Mouse (Mus musculus): ENCODE measurements at regions not wholly inside any gene's neighbourhood (a gene's known extent, or its start where the extent isn't known, plus 50 kb on each side); places are given as distances from the start of the nearest gene placed in this dataset.

DNA sequence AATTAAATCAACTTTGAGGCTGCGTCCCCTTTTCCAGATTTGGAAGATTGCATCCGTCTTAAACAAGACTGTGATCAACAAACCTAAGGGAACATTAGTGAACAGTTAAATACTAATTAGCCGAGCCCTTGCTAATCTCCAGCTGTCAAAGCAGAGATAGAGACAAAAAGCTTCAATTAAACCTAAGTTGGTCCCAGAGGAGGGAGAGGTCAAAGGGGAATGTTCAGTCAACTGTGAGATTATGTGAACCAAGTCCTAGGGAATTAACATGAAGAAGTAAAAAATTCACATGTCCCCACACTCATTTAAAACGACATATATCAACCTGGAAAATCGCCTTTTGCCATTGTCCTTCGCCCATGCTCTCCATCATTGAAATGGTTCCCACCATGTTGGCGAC, 59.7 kb upstream of the Tbx20 start:
- peaks cover 6% of the 10 kb centered on the region; the same call in 1 of the 2 replicates for H3K27me3 ChIP-seq (ENCODE audit: low read depth, poor library complexity, severe bottlenecking)
- no peak for DNase-seq (ENCODE audit: low spot score)
- H3K4me1 ChIP-seq = no peaks in the 10 kb centered on the region
- H3K9me3 ChIP-seq (replicated peaks) = no peaks in the 10 kb centered on the region
- WGBS = 50% methylated on average over 7 of the region's 7 CpGs
- H3K27ac ChIP-seq = no peak overlapping the region
- H3K4me3 ChIP-seq = no peak overlapping the region
- H3K36me3 ChIP-seq = no peaks in the 10 kb centered on the region

DNA sequence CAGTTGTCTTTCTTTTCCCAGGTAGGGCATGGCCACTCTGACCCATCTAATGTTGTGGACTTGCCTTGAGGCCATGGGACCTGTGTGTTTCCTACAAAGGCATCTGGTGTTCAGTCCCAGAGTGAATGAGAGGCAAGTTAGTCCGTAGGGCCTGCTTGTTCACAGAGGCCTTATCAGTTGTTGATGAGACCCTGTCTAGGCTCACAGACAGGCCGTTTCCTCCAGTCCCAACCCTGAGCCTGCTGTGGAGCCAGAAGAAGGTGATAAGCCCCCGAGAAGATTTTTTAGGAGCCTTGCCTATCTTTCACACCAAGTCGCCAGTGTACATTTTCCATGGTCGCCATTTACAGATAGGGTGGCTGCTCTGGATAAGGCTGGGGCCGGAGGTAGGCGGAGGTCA, 74.1 kb upstream of the Tbx20 start:
- Histone ChIP-seq H3K27ac (no peak overlapping the region), H3K4me3 (no peak overlapping the region), H3K9me3 (replicated peaks) (no peaks in the 10 kb centered on the region), H3K36me3 (no peaks in the 10 kb centered on the region), H3K4me1 (no peaks in the 10 kb centered on the region), H3K27me3 (ENCODE audit: low read depth, poor library complexity, severe bottlenecking) (no peaks in the 10 kb centered on the region)
- no peak for DNase-seq (ENCODE audit: low spot score)
- 50% methylated on average over 7 of the region's 7 CpGs for WGBS

DNA sequence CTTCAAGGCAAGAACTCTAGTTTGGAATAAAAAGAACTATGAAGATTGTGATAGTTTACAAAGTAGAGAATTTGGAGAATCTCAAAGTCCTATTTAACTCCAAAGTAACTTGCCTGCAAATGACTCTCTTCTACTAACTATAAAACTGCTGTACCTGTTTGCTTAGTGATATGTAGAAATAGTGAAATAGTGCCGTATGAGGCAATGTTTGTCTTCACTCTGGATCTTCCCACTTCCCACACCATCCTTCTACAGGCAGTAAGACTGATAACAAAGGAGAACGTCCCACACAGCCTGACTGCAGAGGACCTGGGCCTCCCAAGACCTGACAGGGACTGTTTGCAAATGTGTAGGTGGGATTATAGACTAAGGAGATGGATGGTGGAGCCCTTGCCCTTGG, 85.4 kb upstream of the Tbx20 start:
- no peak for DNase-seq (ENCODE audit: low spot score)
- H3K4me1 ChIP-seq = no peaks in the 10 kb centered on the region
- 86% methylated on average over 2 of the region's 2 CpGs for WGBS
- no peak overlapping the region for H3K27ac ChIP-seq
- H3K36me3 ChIP-seq = no peaks in the 10 kb centered on the region
- H3K27me3 ChIP-seq (ENCODE audit: low read depth, poor library complexity, severe bottlenecking) = no peaks in the 10 kb centered on the region
- H3K4me3 ChIP-seq = no peak overlapping the region
- no peaks in the 10 kb centered on the region for H3K9me3 ChIP-seq (replicated peaks)

DNA sequence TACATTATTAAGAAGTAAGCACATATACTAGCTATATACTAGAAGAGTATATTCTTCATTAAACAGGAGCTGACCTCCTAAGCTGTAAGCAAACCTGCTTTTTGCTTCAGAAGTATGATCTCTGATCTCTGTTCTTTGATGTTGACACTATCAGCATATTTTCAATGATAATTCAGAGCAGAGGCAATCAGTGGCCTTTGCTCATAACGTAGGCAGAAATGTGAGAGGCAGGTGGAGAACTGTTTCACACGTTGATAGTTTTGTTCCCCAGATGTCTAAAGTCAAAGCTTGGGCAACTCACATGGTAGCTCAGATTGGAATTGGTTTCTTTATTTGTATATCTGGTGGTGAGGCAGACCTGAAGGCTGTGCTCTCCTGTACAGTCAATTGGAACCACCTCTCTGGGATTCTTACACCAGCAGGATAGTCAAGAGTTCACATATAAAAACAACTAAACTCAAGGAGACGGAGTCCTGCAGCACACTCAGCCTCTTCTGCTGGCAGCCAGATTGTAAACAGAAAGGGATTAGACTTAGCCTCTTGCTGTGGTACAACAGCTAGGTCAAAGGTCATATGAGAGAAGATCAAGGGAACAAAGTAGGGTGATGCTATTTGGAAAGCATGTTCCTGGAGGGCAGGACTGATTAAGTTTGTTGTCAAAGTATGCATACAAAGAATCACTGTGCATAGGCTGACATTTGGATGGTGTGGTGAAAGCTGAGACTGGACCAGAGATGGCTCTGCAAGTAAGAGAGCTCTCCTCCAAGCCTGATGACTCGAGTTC, 92.5 kb upstream of the Tbx20 start:
- no peaks in the 10 kb centered on the region for H3K36me3 ChIP-seq
- no peak for DNase-seq (ENCODE audit: low spot score)
- H3K4me3 ChIP-seq = no peak overlapping the region
- no peaks in the 10 kb centered on the region for H3K9me3 ChIP-seq (replicated peaks)
- no peak overlapping the region for H3K27ac ChIP-seq
- no peaks in the 10 kb centered on the region for H3K4me1 ChIP-seq
- H3K27me3 ChIP-seq (ENCODE audit: low read depth, poor library complexity, severe bottlenecking) = no peaks in the 10 kb centered on the region
- 75% methylated on average over 4 of the region's 4 CpGs for WGBS

DNA sequence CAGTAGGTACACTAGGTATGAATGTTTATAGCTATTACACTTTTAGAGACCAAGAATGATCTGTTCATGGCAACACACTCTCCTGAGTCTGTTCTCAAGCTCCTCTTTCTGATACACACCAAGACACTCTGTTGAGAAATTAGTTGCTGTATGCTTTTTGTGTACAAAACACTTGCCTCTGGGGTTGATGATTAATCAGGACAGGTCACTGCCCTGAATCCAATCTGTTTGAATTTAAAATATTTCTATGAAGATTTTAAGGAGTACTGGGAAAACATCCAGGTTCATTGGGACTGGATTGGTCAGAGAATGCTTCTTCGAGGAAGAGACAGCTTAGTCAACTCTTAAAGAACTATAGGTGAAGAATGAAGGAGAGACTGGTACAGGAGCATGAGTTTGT, 94.6 kb upstream of the Tbx20 start:
- Histone ChIP-seq H3K4me1 (no peaks in the 10 kb centered on the region), H3K4me3 (no peak overlapping the region), H3K27me3 (ENCODE audit: low read depth, poor library complexity, severe bottlenecking) (no peaks in the 10 kb centered on the region), H3K9me3 (replicated peaks) (no peaks in the 10 kb centered on the region), H3K27ac (no peak overlapping the region), H3K36me3 (no peaks in the 10 kb centered on the region)
- 93% methylated on average over 1 of the region's 1 CpGs for WGBS
- DNase-seq (ENCODE audit: low spot score) = no peak

DNA sequence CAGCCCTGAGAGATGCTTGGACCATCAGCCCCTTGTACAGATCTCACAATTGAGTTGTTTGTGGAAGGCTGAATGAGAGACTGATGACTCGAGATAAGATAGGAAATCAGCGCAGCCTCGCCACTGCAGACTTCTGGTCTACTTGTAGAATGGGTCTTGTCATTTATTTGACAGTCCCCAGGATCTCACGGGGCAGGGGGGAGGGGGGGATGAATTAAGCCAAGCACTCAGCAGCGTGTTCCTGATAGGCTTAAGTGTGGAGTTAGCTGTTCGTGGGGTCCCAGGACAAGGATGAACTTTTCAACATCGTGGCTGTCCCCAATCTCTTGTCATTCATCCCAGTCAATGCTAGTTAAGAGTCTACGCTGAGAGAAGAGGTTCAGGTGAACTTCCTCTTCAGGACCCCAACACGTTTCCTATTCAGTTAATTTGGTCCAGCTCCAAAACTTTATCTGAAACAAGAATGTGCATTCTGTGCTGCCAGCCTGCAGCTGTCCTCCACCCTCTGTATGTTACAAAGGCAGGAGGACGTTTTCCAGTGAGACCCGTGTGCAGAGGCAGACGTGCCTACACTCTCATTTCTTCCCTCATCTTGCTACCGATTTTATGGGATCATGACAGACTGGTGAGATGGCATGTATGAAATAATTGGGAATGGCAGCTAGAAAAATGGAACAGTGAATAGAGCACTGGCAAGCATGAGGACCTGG, 100.5 kb upstream of the Tbx20 start:
- 67% methylated on average over 13 of the region's 13 CpGs for WGBS

DNA sequence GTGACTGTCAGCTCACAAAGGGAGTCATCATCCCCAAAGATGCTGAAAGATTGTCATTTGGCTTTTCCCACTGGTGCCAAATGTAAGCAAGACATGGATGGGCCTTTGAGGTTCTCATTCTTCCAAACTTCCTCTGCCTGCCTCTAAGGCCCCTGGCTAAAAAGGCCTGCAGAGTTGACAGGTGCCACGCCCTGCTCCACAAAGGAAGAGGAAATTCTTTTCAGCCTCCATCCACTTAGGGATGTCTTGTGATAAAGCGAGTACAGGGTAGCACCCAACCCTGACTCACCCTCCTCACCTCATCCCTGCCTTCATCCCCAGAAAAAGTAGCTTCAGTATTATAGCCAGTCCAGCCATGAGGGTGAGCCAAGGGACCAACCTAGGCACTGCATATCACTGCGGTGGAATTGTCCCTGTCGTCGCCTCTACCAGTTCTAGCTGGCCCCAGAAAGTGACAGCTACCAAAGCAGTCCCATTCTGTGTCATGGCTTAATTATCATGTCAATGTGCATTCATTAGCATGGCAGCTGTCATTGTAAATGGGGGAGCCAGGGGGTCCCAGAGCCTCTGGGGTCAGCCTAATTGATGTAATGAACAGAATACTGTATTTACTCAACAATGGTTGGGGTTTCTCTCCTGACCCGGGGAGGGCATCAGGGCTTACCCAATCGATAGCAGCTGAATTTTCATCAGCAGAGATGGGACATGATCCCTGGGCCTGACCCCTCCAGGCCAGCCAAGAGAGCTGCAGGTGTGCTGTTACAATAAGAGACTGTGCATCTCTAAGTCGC, 104.5 kb upstream of the Tbx20 start:
- Histone ChIP-seq H3K36me3 (no peaks in the 10 kb centered on the region), H3K9me3 (replicated peaks) (no peaks in the 10 kb centered on the region), H3K4me1 (no peaks in the 10 kb centered on the region), H3K27me3 (ENCODE audit: low read depth, poor library complexity, severe bottlenecking) (no peaks in the 10 kb centered on the region), H3K27ac (no peak overlapping the region), H3K4me3 (no peak overlapping the region)
- WGBS = 50% methylated on average over 8 of the region's 8 CpGs
- DNase-seq (ENCODE audit: low spot score) = no peak

More for the DNA sequence above, 100.5 kb upstream of the Tbx20 start:
- no peaks in the 10 kb centered on the region for H3K9me3 ChIP-seq (replicated peaks)
- no peak overlapping the region for H3K4me3 ChIP-seq
- H3K27ac ChIP-seq = no peak overlapping the region
- H3K4me1 ChIP-seq = no peaks in the 10 kb centered on the region
- no peak for DNase-seq (ENCODE audit: low spot score)
- no peaks in the 10 kb centered on the region for H3K27me3 ChIP-seq (ENCODE audit: low read depth, poor library complexity, severe bottlenecking)
- no peaks in the 10 kb centered on the region for H3K36me3 ChIP-seq

DNA sequence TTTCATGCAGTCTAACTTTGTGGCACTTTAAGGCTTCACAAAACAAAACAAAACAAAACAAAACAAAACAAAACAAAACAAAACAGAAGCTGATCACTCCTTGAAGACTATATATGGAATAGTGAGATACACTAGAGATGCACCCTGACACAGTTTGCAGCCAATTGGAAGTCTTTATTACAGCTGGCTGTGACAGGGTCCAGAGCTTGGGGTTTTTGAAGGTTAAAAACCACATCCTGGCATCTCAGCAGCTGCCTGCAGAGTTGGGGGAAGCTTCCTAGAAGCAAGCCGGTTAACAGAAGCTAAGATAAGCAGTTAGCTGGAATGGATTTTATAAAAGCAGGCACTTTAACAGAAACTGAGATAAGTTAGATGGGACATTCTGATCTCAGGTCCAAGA, 105.6 kb upstream of the Tbx20 start:
- H3K4me3 ChIP-seq = no peak overlapping the region
- no peak for DNase-seq (ENCODE audit: low spot score)
- H3K27ac ChIP-seq = no peak overlapping the region
- WGBS = 90% methylated on average over 1 of the region's 1 CpGs
- H3K36me3 ChIP-seq = no peaks in the 10 kb centered on the region
- H3K27me3 ChIP-seq (ENCODE audit: low read depth, poor library complexity, severe bottlenecking) = no peaks in the 10 kb centered on the region
- no peaks in the 10 kb centered on the region for H3K4me1 ChIP-seq
- H3K9me3 ChIP-seq (replicated peaks) = no peaks in the 10 kb centered on the region

DNA sequence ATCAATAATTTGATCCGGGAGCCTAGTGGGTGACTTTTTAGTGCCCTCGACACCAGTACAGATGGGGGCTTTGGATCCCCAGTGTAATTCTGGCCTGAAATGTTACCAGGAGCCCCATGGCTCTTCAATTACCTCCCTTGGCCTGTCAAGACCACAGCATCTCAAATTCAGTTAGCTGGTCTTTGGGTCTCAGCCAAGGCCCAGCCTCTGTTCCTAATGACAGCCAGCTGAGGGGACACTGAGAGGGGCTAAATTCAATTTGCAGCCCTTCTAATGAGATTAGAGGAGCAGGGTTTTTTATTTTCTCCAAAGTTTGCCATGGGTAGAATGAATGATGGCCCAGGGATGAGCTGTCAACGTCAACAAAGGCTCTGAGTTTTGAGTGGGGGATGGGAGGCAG, 109.9 kb upstream of the Tbx20 start:
- Histone ChIP-seq H3K36me3 (no peaks in the 10 kb centered on the region), H3K9me3 (replicated peaks) (no peaks in the 10 kb centered on the region), H3K27me3 (ENCODE audit: low read depth, poor library complexity, severe bottlenecking) (no peaks in the 10 kb centered on the region), H3K27ac (no peak overlapping the region), H3K4me3 (no peak overlapping the region), H3K4me1 (no peaks in the 10 kb centered on the region)
- WGBS = 61% methylated on average over 3 of the region's 3 CpGs
- DNase-seq (ENCODE audit: low spot score) = no peak

DNA sequence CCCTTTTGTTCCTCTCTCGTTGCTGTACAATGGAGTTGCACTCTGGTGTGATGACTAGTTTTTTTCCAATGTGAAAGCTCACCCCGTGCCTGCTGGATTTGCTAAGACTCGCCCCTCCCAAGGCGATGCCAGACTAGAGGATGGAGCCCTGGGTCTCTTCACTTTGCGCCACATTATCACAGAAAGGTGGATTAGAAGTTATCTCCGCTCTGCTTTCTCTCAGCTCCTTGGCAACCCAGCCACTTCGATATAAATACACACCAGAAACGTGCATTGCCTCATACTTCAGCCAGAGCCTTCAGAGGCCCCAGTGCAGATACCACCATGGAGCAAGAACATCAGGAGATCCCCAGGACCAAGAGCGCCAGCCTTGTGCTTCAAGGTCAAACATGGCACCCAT, 114.2 kb upstream of the Tbx20 start:
- 84% methylated on average over 9 of the region's 9 CpGs for WGBS

DNA sequence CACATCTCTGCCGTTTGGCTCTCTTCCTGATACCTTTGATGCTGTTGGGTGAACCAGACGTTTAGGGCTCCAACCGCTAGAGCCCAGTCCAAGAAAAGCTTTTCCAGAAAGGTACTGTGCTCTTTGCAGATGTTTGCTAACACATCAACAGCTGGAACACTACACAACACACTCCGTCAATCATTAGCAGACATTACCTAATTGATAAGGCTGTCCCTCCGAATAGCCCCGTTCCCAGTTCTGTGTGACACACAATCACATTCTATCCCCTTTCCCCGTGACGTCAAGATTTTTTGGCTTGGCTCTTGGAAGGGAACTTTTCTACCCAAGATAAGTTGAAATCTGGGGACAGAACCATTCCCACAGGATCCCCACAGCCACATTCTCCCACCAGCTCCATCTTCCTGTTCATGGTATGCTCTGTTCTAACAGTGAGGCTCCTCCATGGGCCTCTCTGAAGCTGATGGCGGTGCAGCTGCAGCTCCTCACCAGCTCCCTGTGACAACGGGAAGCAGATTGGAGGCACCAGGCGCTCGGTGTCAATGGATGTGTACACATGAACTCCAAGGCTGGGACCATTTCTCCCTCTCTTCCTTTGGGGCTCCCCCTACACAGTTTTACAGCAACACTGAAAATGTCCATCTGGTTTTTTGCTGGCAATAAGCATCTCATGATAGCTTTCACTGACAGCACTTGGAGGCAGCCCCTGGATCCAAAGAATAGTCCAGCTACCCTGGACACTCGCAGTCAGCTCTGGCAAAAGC, 122.6 kb upstream of the Tbx20 start:
- Histone ChIP-seq H3K27ac (no peak overlapping the region), H3K36me3 (no peaks in the 10 kb centered on the region), H3K4me1 (no peaks in the 10 kb centered on the region), H3K27me3 (ENCODE audit: low read depth, poor library complexity, severe bottlenecking) (no peaks in the 10 kb centered on the region), H3K4me3 (no peak overlapping the region), H3K9me3 (replicated peaks) (no peaks in the 10 kb centered on the region)
- no peak for DNase-seq (ENCODE audit: low spot score)
- WGBS = 79% methylated on average over 13 of the region's 13 CpGs

More for the DNA sequence above, 114.2 kb upstream of the Tbx20 start:
- H3K4me1 ChIP-seq = no peaks in the 10 kb centered on the region
- no peaks in the 10 kb centered on the region for H3K27me3 ChIP-seq (ENCODE audit: low read depth, poor library complexity, severe bottlenecking)
- no peak overlapping the region for H3K27ac ChIP-seq
- H3K4me3 ChIP-seq = no peak overlapping the region
- no peaks in the 10 kb centered on the region for H3K36me3 ChIP-seq
- H3K9me3 ChIP-seq (replicated peaks) = no peaks in the 10 kb centered on the region
- DNase-seq (ENCODE audit: low spot score) = no peak

DNA sequence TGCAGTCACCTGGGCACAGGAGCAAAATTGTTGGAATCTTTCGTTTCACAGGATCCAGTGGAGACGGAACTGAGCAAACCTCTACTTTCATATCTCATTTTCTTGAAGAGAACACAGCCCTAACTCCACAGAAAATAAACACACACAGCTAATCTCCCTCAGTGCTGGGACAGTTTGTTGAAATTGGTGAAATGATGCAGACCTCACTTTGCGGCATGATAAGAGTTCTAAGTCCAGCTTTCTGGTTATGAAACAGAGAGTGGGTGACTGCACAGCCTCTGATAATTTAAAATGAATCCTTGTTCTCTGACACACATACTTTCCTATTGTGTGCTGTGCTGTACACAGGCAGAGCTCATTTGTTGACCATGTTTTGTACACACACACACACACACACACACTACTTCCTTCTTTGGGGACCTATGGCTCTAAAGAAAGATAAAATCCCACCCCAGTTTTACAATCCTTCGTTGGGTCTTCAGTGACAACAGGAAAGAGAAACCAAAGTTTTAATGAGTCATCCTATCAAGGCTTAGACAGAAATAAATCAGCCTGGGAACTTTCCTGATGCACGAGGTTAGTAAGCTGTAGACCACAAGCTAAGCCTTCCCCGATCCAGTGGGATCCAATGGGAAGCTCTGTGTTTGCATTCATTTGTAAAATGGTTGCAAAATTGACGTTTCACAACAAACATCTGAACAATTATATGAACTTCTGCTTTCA, 125.3 kb upstream of the Tbx20 start:
- H3K27ac ChIP-seq = no peak overlapping the region
- no peaks in the 10 kb centered on the region for H3K27me3 ChIP-seq (ENCODE audit: low read depth, poor library complexity, severe bottlenecking)
- no peak for DNase-seq (ENCODE audit: low spot score)
- H3K9me3 ChIP-seq (replicated peaks) = no peaks in the 10 kb centered on the region
- no peaks in the 10 kb centered on the region for H3K4me1 ChIP-seq
- 79% methylated on average over 7 of the region's 7 CpGs for WGBS
- no peaks in the 10 kb centered on the region for H3K36me3 ChIP-seq
- no peak overlapping the region for H3K4me3 ChIP-seq

All from limb, embryonic 10.5 days (tissue).